Comparison of ENCODE assay signal across 8 mouse cellular contexts in the genomic region with DNA sequence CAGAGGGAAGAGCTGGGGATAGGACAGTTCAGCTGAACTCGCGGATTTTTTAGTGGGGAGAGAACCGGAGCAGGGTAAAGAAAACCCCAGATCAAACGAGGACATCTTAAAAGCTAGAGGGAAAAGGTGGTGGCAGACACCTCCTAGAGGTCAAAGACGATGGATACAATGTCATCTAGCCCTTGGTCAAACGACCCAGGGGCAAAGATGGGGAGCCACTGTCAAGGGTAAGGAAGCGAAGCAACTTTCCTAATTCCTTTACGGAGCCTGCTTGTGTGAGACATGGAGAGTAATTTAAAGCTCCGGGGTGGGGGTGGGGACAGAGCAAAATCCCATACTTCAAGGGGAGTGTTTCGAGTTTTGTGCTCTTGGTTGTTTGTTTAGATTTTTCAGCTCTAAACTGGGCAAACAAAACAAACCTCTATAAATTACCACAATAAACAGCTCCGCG. TPM values are rescaled to one million over a fixed set of nuclear protein-coding genes. Genes with fewer than 3 reads are reported as not detected.
A peak's percentile ranks its signal among the peaks of the same experiment; 100 is the strongest.
DNase-seq lines count a peak whose midpoint lies in the region; ATAC-seq and TF ChIP-seq lines count a peak whose summit lies in the region.

No protein-coding gene starts in this region.

- peak; percentile 30 for DNase-seq in adrenal gland, postnatal 14 days
- DNase-seq in adrenal gland, adult 8-10 months: no peak
- DNase-seq in brain, adult 2 months (ENCODE audit: low read depth, low spot score): peak; percentile 55
- no peak for DNase-seq in forebrain, embryonic 14.5 days (ENCODE audit: low spot score)
- DNase-seq in lung, postnatal 0 days (ENCODE audit: low spot score): peak; percentile 50
- no peak for DNase-seq in urinary bladder, adult 18-20 months (ENCODE audit: low spot score in 2 of 2)

- H3K9me3 ChIP-seq in forebrain, embryonic 14.5 days (replicated peaks; ENCODE audit: control insufficient read depth, low read length): no peaks in the 10 kb centered on the region
- H3K9me3 ChIP-seq in intestine, postnatal 0 days (ENCODE audit: control insufficient read depth): no peaks in the 10 kb centered on the region
- no peaks in the 10 kb centered on the region for H3K9me3 ChIP-seq in lung, postnatal 0 days (ENCODE audit: low read length)

- peak overlapping the region; percentile 63 for H3K4me2 ChIP-seq in forebrain, embryonic 14.5 days (ENCODE audit: low read length)
- H3K4me2 ChIP-seq in intestine, postnatal 0 days (replicated peaks; ENCODE audit: low read depth): peak overlapping the region; percentile 76
- H3K4me2 ChIP-seq in lung, postnatal 0 days (replicated peaks; ENCODE audit: low read depth, low read length): peak overlapping the region; percentile 74

- TF ChIP-seq POLR2A in small intestine, adult 2 months (IDR thresholded peaks at IDR 0.05; ENCODE audit: low read depth, low read length): no peak

- peak; percentile 59 for TF ChIP-seq CTCF in intestine, postnatal 0 days (IDR thresholded peaks at IDR 0.05; ENCODE audit: low read depth)
- peak; percentile 37 for TF ChIP-seq CTCF in lung, postnatal 0 days (IDR thresholded peaks at IDR 0.05)
- TF ChIP-seq CTCF in small intestine, adult 2 months (IDR thresholded peaks at IDR 0.05; ENCODE audit: extremely low read depth, insufficient read length, insufficient replicate concordance, low read depth, low read length): peak; percentile 24; the same call in 1 of the 2 replicates

- TF ChIP-seq EP300 in lung, postnatal 0 days (IDR thresholded peaks at IDR 0.05): no peak

- under 1% methylated on average over 12 of the region's 12 CpGs for WGBS in forebrain, embryonic 14.5 days
- WGBS in intestine, postnatal 0 days: 0% methylated on average over 12 of the region's 12 CpGs
- under 1% methylated on average over 12 of the region's 12 CpGs for WGBS in lung, postnatal 0 days
- under 1% methylated on average over 12 of the region's 12 CpGs for WGBS in small intestine, adult 2 months

- H3K9ac ChIP-seq in forebrain, embryonic 14.5 days (ENCODE audit: low read length): peak overlapping the region; percentile 83
- H3K9ac ChIP-seq in intestine, postnatal 0 days (ENCODE audit: low read depth, low read length): peak overlapping the region; percentile 35
- peak overlapping the region; percentile 35 for H3K9ac ChIP-seq in lung, postnatal 0 days (replicated peaks; ENCODE audit: low read depth)

- H3K27ac ChIP-seq in forebrain, embryonic 14.5 days (ENCODE audit: low read depth, low read length): peak overlapping the region; percentile 97
- peak overlapping the region; percentile 92 for H3K27ac ChIP-seq in intestine, postnatal 0 days (ENCODE audit: low read depth, low read length)
- H3K27ac ChIP-seq in lung, postnatal 0 days (ENCODE audit: low read length): peak overlapping the region; percentile 98
- peak overlapping the region; percentile 99 for H3K27ac ChIP-seq in small intestine, adult 2 months (ENCODE audit: insufficient read depth, low read depth, low read length)

- H3K27me3 ChIP-seq in forebrain, embryonic 14.5 days (replicated peaks; ENCODE audit: control insufficient read depth, insufficient read depth, low read length): no peaks in the 10 kb centered on the region
- H3K27me3 ChIP-seq in intestine, postnatal 0 days (replicated peaks; ENCODE audit: control insufficient read depth, insufficient read depth, low read length): no peaks in the 10 kb centered on the region
- no peaks in the 10 kb centered on the region for H3K27me3 ChIP-seq in lung, postnatal 0 days (replicated peaks; ENCODE audit: insufficient read depth, low read length)
- no peaks in the 10 kb centered on the region for H3K27me3 ChIP-seq in small intestine, adult 2 months (ENCODE audit: control insufficient read depth, insufficient read depth, low read length)

- peak; percentile 30 for ATAC-seq in forebrain, embryonic 14.5 days
- ATAC-seq in intestine, postnatal 0 days: peak; percentile 5; the same call in 1 of the 2 replicates
- 0 out of 2 replicates have a peak, but pooled peaks have one; percentile 0 for ATAC-seq in lung, postnatal 0 days

- no peaks in the 10 kb centered on the region for H3K36me3 ChIP-seq in forebrain, embryonic 14.5 days (ENCODE audit: control insufficient read depth, insufficient read depth, low read length)
- no peaks in the 10 kb centered on the region for H3K36me3 ChIP-seq in intestine, postnatal 0 days (ENCODE audit: control insufficient read depth, insufficient read depth)
- H3K36me3 ChIP-seq in lung, postnatal 0 days (ENCODE audit: insufficient read depth, low read length): no peaks in the 10 kb centered on the region
- H3K36me3 ChIP-seq in small intestine, adult 2 months (ENCODE audit: control insufficient read depth, insufficient read depth, low read length): no peaks in the 10 kb centered on the region

- peak overlapping the region; percentile 59 for H3K4me3 ChIP-seq in forebrain, embryonic 14.5 days (ENCODE audit: low read depth, low read length)
- H3K4me3 ChIP-seq in intestine, postnatal 0 days (ENCODE audit: low read depth, low read length): peak overlapping the region; percentile 59
- peak overlapping the region; percentile 64 for H3K4me3 ChIP-seq in lung, postnatal 0 days (ENCODE audit: low read depth, low read length)
- peak overlapping the region; percentile 62 for H3K4me3 ChIP-seq in small intestine, adult 2 months (ENCODE audit: low read depth, low read length)

- H3K4me1 ChIP-seq in forebrain, embryonic 14.5 days (ENCODE audit: control insufficient read depth, insufficient read depth, low read length): peaks cover 21% of the 10 kb centered on the region
- H3K4me1 ChIP-seq in intestine, postnatal 0 days (replicated peaks; ENCODE audit: control insufficient read depth, insufficient read depth, low read length): peaks cover 1% of the 10 kb centered on the region; the same call in 1 of the 2 replicates
- peaks cover 9% of the 10 kb centered on the region; the same call in 1 of the 2 replicates for H3K4me1 ChIP-seq in lung, postnatal 0 days (ENCODE audit: insufficient read depth, low read depth, low read length)
- peaks cover 3% of the 10 kb centered on the region; the same call in 1 of the 2 replicates for H3K4me1 ChIP-seq in small intestine, adult 2 months (ENCODE audit: control insufficient read depth, insufficient read depth, insufficient read length, low read length)

RNA-seq across cellular contexts. Expression of gene Bola1, which starts 0.3 kb away (rescaled TPM):
- total RNA-seq in adrenal gland, postnatal 14 days (2021): 33.1 and 33.2 TPM in 2 replicates
- 10 to 100 TPM; 24.2 to 48.0 (median 33.0) TPM for total RNA-seq in adrenal gland, adult 8-10 months (2022)
- 80.7 and 96.3 TPM in 2 replicates for polyA plus RNA-seq in forebrain, embryonic 14.5 days (2014; fragmentation: Nextera tagmentation; extraction: Ambion mirVana)
- 56.4 and 60.7 TPM in 2 replicates for polyA plus RNA-seq in intestine, postnatal 0 days (2015; fragmentation: Nextera tagmentation; extraction: Ambion mirVana)
- polyA plus RNA-seq in lung, postnatal 0 days (2015; fragmentation: Nextera tagmentation; extraction: Ambion mirVana): 50.1 and 51.1 TPM in 2 replicates
- polyA plus RNA-seq in small intestine, adult 2 months (2012; rRNA removed): 62.0 and 66.0 TPM in 2 replicates

RNA-seq across cellular contexts. Expression of gene Hist2h2ab, which starts 0.4 kb away (rescaled TPM):
- total RNA-seq in adrenal gland, postnatal 14 days (2021): 14.3 and 17.6 TPM in 2 replicates
- 1 to 10 TPM; 4.8 to 9.2 (median 9.0) TPM for total RNA-seq in adrenal gland, adult 8-10 months (2022)
- polyA plus RNA-seq in forebrain, embryonic 14.5 days (2014; fragmentation: Nextera tagmentation; extraction: Ambion mirVana): 1.7 TPM in 1 of 2 replicates, not detected in the other
- 0.42 TPM in 1 of 2 replicates, not detected in the other for polyA plus RNA-seq in intestine, postnatal 0 days (2015; fragmentation: Nextera tagmentation; extraction: Ambion mirVana)
- 0.31 TPM in 1 of 2 replicates, not detected in the other for polyA plus RNA-seq in lung, postnatal 0 days (2015; fragmentation: Nextera tagmentation; extraction: Ambion mirVana)
- polyA plus RNA-seq in small intestine, adult 2 months (2012; rRNA removed): 3.4 and 9.2 TPM in 2 replicates

RNA-seq across cellular contexts. Expression of gene Hist2h2ac, which starts 1.5 kb away (rescaled TPM):
- 128 and 146 TPM in 2 replicates for total RNA-seq in adrenal gland, postnatal 14 days (2021)
- total RNA-seq in adrenal gland, adult 8-10 months (2022): 10 to 100 TPM; 53.1 to 90.6 (median 58.9) TPM
- polyA plus RNA-seq in forebrain, embryonic 14.5 days (2014; fragmentation: Nextera tagmentation; extraction: Ambion mirVana): 3.4 and 7.5 TPM in 2 replicates
- polyA plus RNA-seq in intestine, postnatal 0 days (2015; fragmentation: Nextera tagmentation; extraction: Ambion mirVana): 2.3 and 3.4 TPM in 2 replicates
- 3.0 and 3.6 TPM in 2 replicates for polyA plus RNA-seq in lung, postnatal 0 days (2015; fragmentation: Nextera tagmentation; extraction: Ambion mirVana)
- 28.7 and 40.4 TPM in 2 replicates for polyA plus RNA-seq in small intestine, adult 2 months (2012; rRNA removed)

RNA-seq across cellular contexts. Expression of gene Hist2h2be, which starts 1.7 kb away (rescaled TPM):
- 9.0 and 12.3 TPM in 2 replicates for total RNA-seq in adrenal gland, postnatal 14 days (2021)
- total RNA-seq in adrenal gland, adult 8-10 months (2022): 10 to 100 TPM; 13.8 to 27.3 (median 25.2) TPM
- 11.8 and 12.5 TPM in 2 replicates for polyA plus RNA-seq in forebrain, embryonic 14.5 days (2014; fragmentation: Nextera tagmentation; extraction: Ambion mirVana)
- polyA plus RNA-seq in intestine, postnatal 0 days (2015; fragmentation: Nextera tagmentation; extraction: Ambion mirVana): 1.5 and 2.2 TPM in 2 replicates
- 2.3 and 4.0 TPM in 2 replicates for polyA plus RNA-seq in lung, postnatal 0 days (2015; fragmentation: Nextera tagmentation; extraction: Ambion mirVana)
- 0.96 and 1.4 TPM in 2 replicates for polyA plus RNA-seq in small intestine, adult 2 months (2012; rRNA removed)

RNA-seq across cellular contexts. Expression of gene Hist2h3c2, which starts 19.7 kb away (rescaled TPM):
- 93.4 and 148 TPM in 2 replicates for total RNA-seq in adrenal gland, postnatal 14 days (2021)
- total RNA-seq in adrenal gland, adult 8-10 months (2022): 10 to 100 TPM; 13.0 to 27.9 (median 18.2) TPM
- 5.2 and 9.1 TPM in 2 replicates for polyA plus RNA-seq in forebrain, embryonic 14.5 days (2014; fragmentation: Nextera tagmentation; extraction: Ambion mirVana)
- 1.1 and 1.5 TPM in 2 replicates for polyA plus RNA-seq in intestine, postnatal 0 days (2015; fragmentation: Nextera tagmentation; extraction: Ambion mirVana)
- 1.8 and 2.2 TPM in 2 replicates for polyA plus RNA-seq in lung, postnatal 0 days (2015; fragmentation: Nextera tagmentation; extraction: Ambion mirVana)
- polyA plus RNA-seq in small intestine, adult 2 months (2012; rRNA removed): 59.1 and 109 TPM in 2 replicates

Comparison
In these comparisons a context has a peak if more than half of its experiments do, and no peak if none do; other contexts are left out.
1. DNase-seq: peak in adrenal gland, postnatal 14 days (single experiment), brain, adult 2 months (single experiment) and lung, postnatal 0 days (single experiment); none in adrenal gland, adult 8-10 months (single experiment), forebrain, embryonic 14.5 days (single experiment) and urinary bladder, adult 18-20 months (0 of 2).
2. Peak in every context shown above with its lines, with median percentiles within 50 percentile points of each other: ATAC-seq, H3K27ac ChIP-seq, H3K4me2 ChIP-seq, H3K4me3 ChIP-seq, H3K9ac ChIP-seq and CTCF ChIP-seq.